Mouse (Mus musculus) cerebellum, adult (tissue): ENCODE results near the gene Klf5.

Experiments used
- ATAC-seq: cut with Nextera tagmentation; 2 replicates; pipeline ENCODE4 v1.9.2; 2017; ENCODE audit warnings: mild to moderate bottlenecking, moderate library complexity, mixed read lengths; ENCODE audit not compliant: insufficient number of reproducible peaks, low FRiP score, low TSS enrichment

Klf5 gene

DNA sequence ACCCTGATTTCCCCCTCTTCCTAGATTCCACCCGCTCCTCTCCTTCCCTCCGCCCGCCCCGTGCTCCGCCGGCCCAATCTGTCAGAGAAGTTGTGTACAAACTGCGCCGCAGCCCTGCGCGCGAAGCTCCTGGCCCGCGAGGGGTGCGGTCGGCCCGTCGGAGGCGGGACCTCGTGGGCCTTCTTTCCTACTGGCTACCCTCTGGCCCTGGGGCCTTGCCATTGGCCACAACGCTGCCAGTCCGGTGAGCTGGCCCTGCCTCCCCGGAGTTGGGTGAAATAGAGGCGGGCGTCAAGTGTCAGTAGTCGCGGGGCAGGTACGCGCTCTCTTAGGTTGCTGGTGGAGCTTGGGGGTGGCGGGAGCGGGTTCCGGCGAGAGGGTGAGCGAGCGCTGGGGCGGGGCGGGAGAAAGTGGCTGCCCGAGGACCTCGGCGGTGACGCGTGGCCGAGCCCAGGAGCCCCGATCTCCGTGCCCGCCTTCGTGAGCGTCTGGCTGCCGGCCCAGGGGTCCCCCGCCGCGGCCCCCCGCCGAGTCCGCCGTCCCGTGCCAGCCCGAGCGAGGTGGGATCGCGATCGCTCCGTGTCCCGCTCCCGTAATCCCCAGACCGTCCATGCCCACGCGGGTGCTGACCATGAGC, at the start of gene Klf5:
TSS of gene Klf5 (plus strand) at position 307 of the 637 bp plus-strand sequence.
- ATAC-seq, result peak; percentile 96

DNA sequence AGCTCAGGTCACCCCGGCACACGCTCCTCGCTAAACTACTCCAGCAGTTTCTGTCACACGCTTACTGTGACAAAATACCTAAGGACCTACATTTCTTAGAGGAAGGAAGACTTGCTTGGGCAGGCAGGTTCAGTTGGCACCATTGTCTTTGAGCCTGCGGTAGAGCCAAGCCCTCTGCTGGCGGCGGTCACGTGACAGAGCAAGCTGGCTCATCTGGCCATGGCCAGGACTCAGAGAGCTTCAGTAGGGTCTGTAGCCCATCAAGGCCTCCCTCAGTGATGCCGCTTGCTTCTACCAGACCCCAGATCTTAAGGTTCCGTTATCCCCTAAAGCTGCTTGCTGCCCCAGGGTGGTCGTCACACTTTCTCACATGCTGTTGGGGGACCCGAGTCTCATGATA, 36.5 kb upstream of the Klf5 start:
- no peak for ATAC-seq

DNA sequence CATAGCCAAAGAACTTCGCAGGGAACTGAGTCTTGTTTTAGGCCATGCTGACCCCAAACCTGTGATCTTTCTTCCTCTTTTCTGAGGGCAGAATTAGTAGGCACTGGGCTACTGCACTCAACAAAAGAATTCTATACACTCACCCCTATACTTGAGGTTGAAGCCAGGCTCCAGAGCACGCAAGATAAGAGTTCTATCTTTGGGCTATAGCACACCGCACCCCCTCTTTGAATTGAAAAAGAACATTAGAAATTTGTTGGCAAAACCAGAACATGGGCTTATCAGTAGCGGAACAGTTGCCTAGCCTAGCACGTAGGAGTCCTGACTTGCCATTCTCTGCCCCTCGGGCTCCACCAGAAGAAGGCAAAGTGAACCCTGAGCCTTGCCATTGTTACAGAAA, 34.7 kb upstream of the Klf5 start:
- no peak for ATAC-seq

DNA sequence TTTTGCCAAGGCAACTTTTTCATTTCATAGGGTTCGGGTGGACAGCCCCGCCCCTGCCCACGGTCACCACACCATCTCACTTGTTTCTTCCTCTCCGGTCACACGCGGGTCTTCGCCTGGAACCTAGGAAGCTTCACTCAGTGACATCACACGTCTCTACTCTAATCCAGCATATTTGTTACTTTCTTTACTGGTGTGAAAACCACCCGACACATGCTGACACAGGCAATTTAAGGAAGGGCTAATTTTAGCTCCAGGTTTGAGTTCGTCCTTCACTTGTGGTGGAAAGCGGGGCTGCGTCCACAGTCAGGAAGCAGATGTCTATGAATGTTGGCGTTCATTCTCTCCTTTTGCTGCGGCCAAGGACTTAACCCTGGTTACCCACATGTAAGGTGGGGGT, 32.7 kb upstream of the Klf5 start:
- no peak for ATAC-seq

DNA sequence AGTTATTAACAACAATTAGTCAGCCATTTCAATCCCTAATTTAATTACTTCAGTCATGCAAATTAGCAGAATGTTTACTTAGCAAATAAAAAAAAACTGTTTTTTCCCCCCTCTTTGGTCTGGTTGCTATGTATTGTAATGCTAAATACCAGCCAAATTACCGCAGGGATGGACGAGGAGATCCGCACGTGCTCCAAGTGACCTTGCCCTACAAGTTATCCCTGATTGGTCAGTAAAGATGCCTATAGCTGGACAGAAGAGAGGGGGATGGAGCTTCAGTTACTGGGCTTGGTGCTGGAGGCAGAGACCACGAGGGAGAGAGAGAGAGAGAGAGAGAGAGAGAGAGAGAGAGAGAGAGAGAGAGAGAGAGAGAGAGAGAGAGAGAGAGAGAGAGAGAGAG, 31.7 kb upstream of the Klf5 start:
- ATAC-seq, result no peak

DNA sequence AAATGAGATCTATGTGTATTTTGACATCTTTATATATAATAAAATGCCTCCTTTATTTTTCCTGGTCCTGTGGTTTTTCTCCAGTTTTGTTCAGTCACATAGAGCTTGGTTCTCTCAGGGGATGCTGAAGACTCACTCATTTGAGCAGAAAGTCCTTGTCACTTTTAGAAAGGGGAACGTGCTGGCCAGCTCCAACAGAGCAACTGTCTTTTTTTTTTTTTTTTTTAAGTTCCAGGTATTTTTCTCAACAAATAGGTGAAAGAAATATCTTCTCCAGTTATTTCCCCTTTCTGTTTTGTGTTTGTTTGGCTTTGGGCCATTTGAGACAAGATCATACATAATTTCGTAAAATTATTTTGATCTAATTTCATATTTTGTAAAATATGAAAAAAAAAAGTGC, 24.4 kb upstream of the Klf5 start:
- ATAC-seq, result no peak

DNA sequence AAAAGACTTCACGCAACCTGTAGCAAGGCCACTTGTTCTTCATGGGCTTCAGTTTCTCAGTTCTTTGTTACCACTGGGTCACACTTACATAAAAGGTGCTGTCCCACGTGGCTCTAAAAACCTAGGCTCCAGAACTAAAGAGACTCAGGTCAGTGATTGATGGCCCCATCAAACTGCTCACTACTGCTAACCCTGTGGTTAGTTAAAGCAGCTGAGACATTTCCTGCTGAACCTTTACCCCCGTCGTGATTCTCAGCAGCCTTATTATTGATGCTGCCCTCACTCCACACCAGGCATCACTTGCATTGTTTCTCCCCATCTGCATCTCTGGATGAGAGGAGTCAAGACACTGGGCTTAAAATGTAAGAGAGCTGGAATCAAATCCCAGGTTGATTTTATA, 22.7 kb upstream of the Klf5 start:
- no peak for ATAC-seq

DNA sequence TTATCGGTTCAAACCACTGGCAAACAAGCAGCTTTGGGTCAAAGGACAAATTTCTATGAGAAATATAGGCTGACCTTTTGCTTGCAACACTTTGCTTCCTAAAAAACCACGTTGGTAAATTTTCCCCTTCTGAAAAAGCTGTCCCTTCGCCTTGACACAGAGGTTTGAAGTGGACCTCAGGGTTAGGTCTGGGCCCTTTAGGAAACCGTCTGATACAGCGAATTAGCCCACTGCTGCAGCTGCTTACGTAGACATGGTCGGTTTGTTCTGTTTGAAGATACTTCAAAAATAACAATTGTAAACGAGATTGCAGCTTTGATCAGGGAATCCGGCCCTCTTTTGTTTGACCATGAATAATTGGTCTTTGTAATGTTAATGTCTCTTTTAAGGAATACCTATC, 20.2 kb upstream of the Klf5 start:
- no peak for ATAC-seq

DNA sequence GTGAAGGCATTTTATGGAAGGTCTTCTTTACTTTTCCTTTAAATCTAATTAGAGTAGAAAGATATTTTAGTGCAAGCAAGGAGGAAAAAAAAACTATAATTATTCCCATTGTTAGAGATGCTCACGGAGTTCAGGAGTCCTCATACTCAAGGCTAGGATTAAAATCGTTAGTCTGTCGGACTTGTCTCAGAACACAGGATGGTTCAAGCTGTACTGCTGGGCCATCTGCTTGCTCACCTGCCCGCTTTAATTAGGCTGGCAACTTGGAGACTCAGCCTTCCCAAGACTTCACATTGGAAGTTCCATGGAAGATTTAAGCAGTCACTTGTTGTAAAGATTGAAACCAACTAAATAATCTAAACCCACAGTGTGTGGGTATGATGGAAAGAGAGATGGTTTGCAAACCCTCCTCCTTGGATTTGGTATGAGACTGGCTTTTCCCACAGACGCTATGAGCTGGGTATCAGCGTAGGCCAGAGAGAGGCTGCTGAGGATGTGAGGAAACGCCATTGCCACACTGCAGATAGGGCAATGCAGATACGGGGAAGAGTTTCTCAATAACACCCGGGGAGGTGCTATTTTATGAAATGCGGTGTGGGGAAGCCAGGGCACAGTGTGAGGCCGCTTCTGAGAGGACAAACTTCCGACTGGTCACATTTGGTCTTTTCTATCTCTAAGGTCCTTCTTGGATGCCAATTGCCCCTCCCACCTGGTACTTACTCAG, 19.6 kb upstream of the Klf5 start:
- no peak for ATAC-seq

DNA sequence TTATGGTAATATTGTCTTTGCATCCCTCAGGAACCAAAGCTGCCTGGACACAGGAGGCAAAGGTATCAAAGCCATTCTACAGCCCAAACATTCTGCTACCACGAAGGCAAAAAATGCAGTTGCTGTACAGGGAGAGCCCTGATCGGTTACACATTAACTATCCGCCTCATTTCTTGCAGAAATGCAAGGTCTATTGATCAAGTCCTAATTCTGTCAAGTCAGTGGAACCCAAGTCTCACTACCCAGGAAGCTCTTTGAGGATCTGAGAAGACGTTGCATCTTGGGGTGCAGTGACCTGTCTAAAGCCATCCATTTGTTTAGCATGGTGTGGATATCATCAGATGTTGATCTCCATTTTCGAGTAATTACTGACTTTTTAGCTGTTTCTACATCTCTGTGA, 18.1 kb upstream of the Klf5 start:
- ATAC-seq, result no peak

DNA sequence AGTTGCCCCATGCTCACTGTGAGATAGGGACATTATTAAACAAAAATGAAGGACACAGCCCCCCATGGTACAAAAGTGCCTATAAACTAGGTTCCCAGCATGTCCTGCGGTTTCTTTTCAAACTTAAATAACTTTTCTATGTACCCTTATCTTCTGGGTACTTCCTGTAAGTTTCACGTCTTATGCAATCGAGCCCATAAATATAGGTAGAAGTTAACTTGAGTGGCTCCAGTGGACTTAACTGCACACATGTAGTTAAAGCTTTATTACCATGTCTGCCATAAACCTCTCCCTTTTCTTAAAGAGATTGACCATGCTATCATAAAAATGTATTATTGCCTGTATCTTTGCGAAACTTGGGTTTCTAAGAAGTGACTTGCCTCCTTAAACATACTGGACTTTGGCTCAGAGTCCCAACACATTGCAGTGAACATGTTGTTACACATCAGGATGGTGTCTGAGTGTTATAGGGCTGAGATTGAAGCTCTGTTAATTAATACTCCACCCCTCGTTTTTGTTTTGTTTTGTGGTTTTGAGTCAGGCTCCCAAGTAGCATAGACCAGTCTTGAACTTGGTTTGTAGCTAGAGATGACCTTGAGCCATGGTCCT, 17.6 kb upstream of the Klf5 start:
- ATAC-seq, result no peak

DNA sequence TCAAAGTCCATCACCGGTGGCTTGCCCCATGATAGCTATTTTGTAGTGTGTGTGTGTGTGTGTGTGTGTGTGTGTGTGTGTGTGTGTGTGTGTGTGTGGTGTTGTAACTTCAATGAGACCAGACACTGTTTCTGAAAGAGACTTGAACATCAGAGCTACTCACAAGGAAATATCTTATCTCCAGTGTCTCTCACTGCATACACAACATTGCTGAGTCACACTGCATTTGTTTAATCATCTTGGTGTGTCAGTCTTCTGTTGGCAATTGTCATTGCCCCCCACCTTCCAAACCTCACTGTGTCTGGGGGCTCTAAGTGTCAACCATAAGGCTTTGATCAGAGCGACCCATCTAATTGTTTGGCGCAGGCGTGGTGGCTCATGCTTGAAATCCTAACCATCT, 13.0 kb upstream of the Klf5 start:
- ATAC-seq, result no peak

DNA sequence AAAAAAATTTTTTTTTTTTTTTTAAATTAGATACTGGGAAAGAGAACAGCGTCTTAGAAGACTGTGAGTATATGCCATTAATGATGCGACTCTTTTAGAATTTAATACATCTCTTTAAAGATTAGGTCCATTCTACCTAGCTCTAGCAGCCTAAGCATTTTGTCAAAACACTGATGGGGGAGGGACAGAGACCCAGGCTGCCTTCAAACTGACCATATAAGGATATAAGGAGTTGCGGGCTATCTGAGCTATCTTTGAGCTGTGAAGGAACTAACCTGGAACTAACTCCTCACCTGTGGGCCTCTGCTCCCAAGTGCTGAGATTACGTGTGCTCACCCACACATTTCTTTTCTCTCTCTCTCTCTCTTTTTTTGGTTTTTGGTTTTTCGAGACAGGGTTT, 6.3 kb upstream of the Klf5 start:
- no peak for ATAC-seq

DNA sequence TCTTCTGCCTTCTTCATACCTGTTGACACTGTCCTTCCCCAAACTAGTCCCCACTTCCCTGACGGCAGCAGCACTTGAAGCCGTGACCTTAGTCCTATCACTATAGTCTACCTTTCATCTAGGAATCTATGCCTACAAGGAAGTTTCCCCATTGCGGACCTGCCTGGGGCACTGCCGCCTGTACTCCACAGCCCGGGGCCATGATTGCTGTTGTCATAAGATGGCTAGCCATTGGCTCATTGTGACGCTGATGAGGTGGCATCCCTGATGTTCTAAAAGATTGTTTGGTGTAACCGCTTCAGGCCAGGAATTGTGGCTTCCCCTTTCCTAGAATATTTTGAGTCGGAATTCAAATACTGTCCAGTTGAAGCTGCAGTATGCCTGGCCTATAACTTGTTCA, 4.1 kb upstream of the Klf5 start:
- ATAC-seq, result no peak

DNA sequence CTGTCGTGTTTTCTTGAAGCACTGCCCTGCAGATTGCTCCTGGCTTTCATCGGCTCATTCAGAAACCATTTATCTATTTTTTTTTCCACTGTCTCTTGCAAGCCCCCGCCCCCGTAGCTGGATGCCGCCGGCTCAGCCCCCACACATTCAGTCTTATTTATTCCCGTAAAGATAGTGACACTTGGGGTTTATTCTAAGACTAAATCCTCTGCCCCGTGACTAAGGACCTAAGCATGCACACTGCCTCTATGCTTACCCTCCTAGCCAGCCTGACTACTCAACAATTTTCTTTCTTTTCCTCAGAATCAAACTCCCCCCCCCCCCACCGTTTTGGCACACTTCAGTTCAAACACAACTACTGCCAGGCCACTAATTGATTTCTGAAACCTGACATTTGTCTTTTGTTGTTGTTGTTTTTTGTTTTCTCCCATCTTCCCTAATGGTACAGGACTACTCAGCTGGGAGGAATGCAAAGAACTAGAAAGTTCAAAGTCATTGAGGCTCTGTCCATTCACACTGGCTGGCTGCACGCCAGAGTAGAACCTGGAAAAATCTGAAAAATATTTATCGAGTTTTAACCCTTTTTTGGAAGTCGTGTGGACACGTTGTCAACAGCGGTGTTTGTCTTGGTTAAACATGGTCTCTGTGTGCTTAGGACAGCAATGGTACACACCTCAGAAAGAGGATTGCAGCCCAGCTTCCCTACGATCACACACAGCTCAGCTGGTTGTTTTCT, 2.7 kb upstream of the Klf5 start:
- no peak for ATAC-seq

DNA sequence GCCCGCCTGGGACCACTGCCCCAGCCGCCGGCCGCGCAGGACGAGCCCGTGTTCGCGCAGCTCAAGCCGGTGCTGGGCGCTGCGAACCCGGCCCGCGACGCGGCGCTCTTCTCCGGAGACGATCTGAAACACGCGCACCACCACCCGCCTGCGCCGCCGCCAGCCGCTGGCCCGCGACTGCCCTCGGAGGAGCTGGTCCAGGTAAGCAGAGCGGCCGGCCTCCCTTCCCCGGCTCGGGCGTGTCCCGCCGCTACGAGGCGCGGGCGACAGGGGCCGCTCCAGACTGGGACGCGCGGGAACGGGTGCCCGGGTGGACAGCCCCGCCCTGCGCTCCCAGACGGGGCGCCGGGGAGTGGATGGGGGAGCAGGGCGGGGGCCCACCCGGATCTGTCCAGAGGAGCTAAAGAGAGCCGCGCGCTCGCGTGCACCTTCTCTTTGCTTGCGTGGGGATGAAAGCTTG, 561 bp downstream of the Klf5 start:
- ATAC-seq, result peak; percentile 47

DNA sequence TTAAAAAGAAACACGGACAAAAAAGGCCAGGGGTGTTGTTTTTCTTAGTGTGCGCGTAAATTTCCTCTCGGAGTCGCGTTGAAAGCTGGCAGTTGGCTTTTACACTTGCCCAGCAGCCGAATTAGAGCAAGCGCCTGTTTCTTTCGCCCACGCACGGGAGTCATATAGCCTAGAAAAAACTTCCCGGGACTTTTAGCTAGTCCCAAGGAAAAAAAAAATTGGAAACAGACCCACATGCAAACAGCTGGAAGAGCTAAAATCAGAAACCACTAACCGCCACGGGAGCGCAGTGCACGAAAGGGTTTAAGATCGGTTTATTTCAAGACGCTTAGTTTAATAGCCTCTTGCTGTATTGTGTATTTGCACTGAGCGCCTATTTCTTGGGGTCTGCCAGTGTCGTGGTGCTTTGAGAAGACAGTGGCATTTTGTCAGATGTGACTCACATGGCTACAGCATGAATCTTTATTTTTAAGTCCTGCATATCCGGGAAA, 1.3 kb downstream of the Klf5 start:
- ATAC-seq, result no peak

DNA sequence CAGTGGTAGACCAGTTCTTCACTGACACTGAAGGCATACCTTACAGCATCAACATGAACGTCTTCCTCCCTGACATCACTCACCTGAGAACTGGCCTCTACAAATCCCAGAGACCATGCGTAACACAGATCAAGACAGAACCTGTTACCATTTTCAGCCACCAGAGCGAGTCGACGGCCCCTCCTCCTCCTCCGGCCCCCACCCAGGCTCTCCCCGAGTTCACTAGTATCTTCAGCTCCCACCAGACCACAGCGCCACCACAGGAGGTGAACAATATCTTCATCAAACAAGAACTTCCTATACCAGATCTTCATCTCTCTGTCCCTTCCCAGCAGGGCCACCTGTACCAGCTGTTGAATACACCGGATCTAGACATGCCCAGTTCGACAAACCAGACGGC, 3.0 kb downstream of the Klf5 start:
- no peak for ATAC-seq

DNA sequence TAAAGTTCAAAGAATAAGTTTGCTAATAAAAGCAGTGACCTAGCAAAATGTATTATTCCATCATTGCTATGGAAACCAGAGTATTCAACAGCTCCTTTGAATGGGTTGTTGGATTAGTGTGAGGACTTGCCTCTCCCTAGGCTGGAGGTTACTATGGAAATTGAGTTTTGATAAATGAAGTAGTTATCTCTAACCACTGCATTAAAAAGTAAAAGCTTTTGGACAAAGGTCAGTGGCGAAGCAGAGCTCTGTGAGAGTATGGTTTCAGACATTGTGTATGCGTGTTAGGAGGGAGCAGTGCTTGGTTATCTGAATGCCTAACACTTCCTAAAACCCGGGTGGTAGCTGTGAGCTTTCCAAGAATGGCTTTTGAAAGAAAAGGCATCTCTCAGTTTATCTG, 5.9 kb downstream of the Klf5 start:
- no peak for ATAC-seq

DNA sequence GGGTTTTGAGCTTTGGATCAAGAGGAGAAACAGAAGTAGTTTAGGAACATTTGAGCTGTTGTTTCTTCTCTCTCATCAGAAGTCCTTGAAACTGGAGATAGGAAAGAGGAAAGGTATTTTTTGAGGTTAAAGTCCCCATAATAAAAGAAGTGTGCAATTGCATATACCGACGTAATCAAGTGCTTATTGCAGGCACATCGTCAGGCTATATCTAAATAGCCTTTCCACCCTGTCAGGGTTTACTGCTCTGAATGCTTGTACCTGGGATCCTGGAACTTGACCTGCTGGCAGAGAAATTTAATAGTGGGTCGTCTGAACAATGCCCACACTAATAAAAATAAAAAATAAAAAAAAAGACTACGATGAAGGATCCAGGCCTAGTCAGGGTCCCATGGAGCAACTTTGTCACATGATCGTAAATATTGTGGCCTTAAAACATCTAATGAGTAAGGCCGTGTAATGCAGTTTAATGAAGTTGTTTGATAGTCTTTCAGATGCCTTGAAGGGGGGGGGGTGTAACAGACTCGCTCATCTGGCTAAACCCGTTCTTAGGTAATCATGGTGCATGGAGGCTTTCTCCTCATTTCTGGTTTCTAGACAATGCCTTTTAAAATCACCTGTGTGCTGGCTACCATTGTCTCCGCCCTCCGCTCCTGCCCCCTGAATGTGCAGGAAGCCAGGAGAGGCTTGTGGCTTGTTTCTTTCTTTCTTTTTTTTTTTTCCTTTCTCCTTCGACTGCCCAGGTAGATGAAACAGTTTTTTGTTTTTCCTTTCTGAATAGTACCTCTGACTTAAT, 6.7 kb downstream of the Klf5 start:
- no peak for ATAC-seq
